Mouse (Mus musculus) CH12.LX (cell line): ENCODE results near the gene Pax5. TPM values are rescaled to one million over a fixed set of nuclear protein-coding genes. Genes with fewer than 3 reads are reported as not detected.

Source experiments
- DNase-seq: peaks from one replicate; pipeline ENCODE4 v3.0.0-alpha.2; 2013; ENCODE audit errors: extremely low read depth
- H3K27ac ChIP-seq: 2 replicates; pipeline ENCODE4 v1.5.1; 2012; ENCODE audit warnings: low read depth, mild to moderate bottlenecking, control low read depth, moderate library complexity; ENCODE audit not compliant: insufficient read depth
- H3K27me3 ChIP-seq: replicated peaks from 2 replicates; pipeline ENCODE3; 2012; ENCODE audit warnings: inconsistent platforms
- H3K36me3 ChIP-seq, 2 experiments: replicated peaks in 1 of 2; 2 replicates each; pipeline versions ENCODE3 to v1.6.1; 2012; ENCODE audit warnings: inconsistent platforms in 1 of 2, low read length in 1 of 2, mild to moderate bottlenecking in 1 of 2, mixed read lengths in 1 of 2, moderate library complexity in 1 of 2; ENCODE audit not compliant: control insufficient read depth in 1 of 2, insufficient read depth in 1 of 2
- H3K4me1 ChIP-seq, 2 experiments: 2 replicates each; pipeline ENCODE4 v1.6.1; 2012; ENCODE audit warnings: inconsistent platforms in 1 of 2, moderate library complexity in 1 of 2; ENCODE audit not compliant: insufficient read depth in 2 of 2, control insufficient read depth in 1 of 2
- H3K4me2 ChIP-seq: 2 replicates; pipeline ENCODE4 v1.6.1; 2012; ENCODE audit warnings: low read depth, mild to moderate bottlenecking, control low read depth; ENCODE audit not compliant: poor library complexity, insufficient read depth, severe bottlenecking
- H3K4me3 ChIP-seq, 3 experiments: fragments of 150-350 bp in 1 of 3; sonication (generic) in 1 of 3; replicated peaks in 1 of 3; 2 replicates each; pipeline versions ENCODE3 to v1.5.1; 2011 to 2012; ENCODE audit warnings: low read depth in 2 of 3, low read length in 2 of 3, mild to moderate bottlenecking in 2 of 3, moderate library complexity in 2 of 3, control low read depth in 1 of 3, improper control_type of control experiment in 1 of 3, inconsistent platforms in 1 of 3, mixed read lengths in 1 of 3; ENCODE audit not compliant: poor library complexity in 1 of 3
- H3K79me2 ChIP-seq: replicated peaks from 2 replicates; pipeline ENCODE4 v1.6.1; 2012; ENCODE audit warnings: mild to moderate bottlenecking, moderate library complexity; ENCODE audit not compliant: control insufficient read depth, poor library complexity, insufficient read depth, severe bottlenecking; ENCODE audit errors: extremely low read depth
- H3K9ac ChIP-seq: 2 replicates; pipeline ENCODE4 v1.6.1; 2012; ENCODE audit warnings: low read depth, mild to moderate bottlenecking, control low read depth, moderate library complexity; ENCODE audit not compliant: insufficient read depth
- H3K9me3 ChIP-seq: replicated peaks from 2 replicates; pipeline ENCODE3; 2012; ENCODE audit warnings: low read length, inconsistent platforms, mixed read lengths
- BHLHE40 ChIP-seq: IDR thresholded peaks from 2 replicates; pipeline ENCODE4 v1.6.1; 2011; ENCODE audit warnings: mild to moderate bottlenecking, low read depth, low read length, improper control_type of control experiment
- CHD2 ChIP-seq: IDR thresholded peaks from 2 replicates; pipeline ENCODE4 v1.6.1; 2011; ENCODE audit warnings: low read length, improper control_type of control experiment
- CTCF ChIP-seq, 2 experiments: IDR thresholded peaks in 1 of 2; conservative IDR thresholded peaks in 1 of 2; 2 replicates each; pipeline ENCODE4 v1.5.1; 2011 to 2012; ENCODE audit warnings: low read depth in 2 of 2, low read length in 2 of 2, improper control_type of control experiment in 1 of 2, inconsistent platforms in 1 of 2, mild to moderate bottlenecking in 1 of 2, moderate library complexity in 1 of 2
- ELF1 ChIP-seq: IDR thresholded peaks from 2 replicates; pipeline ENCODE4 v1.6.1; 2014; ENCODE audit warnings: low read depth, mild to moderate bottlenecking, inconsistent platforms, low read length, improper control_type of control experiment
- HCFC1 ChIP-seq: IDR thresholded peaks from 2 replicates; pipeline ENCODE4 v1.6.1; 2012; ENCODE audit warnings: low read depth, mild to moderate bottlenecking, inconsistent platforms, low read length, improper control_type of control experiment
- JUN ChIP-seq: IDR thresholded peaks from 2 replicates; pipeline ENCODE4 v1.6.1; 2011; ENCODE audit warnings: low read depth, mild to moderate bottlenecking, low read length, improper control_type of control experiment, moderate library complexity; ENCODE audit not compliant: insufficient read depth
- MAFK ChIP-seq: IDR thresholded peaks from 2 replicates; pipeline ENCODE4 v1.6.1; 2011; ENCODE audit warnings: low read length, improper control_type of control experiment; ENCODE audit not compliant: insufficient replicate concordance
- MAX ChIP-seq: IDR thresholded peaks from 2 replicates; pipeline ENCODE4 v1.6.1; 2011; ENCODE audit warnings: low read length, improper control_type of control experiment
- MAZ ChIP-seq: IDR thresholded peaks from 2 replicates; pipeline ENCODE4 v1.6.1; 2012; ENCODE audit warnings: low read depth, mild to moderate bottlenecking, inconsistent platforms, low read length, improper control_type of control experiment, moderate library complexity
- NELFE ChIP-seq: IDR thresholded peaks from 2 replicates; pipeline ENCODE4 v1.6.1; 2011; ENCODE audit warnings: low read depth, low read length, improper control_type of control experiment
- NRF1 ChIP-seq: IDR thresholded peaks from 2 replicates; pipeline ENCODE4 v1.6.1; 2014; ENCODE audit warnings: low read depth, mild to moderate bottlenecking, inconsistent platforms, low read length, improper control_type of control experiment, moderate library complexity
- POLR2A ChIP-seq: IDR thresholded peaks from 2 replicates; pipeline ENCODE4 v1.6.1; 2011; ENCODE audit warnings: low read depth, mild to moderate bottlenecking, improper control_type of control experiment, low read length
- POLR2AphosphoS2 ChIP-seq: IDR thresholded peaks from 2 replicates; pipeline ENCODE4 v1.6.1; 2011; ENCODE audit warnings: low read depth, low read length, improper control_type of control experiment
- SIN3A ChIP-seq: IDR thresholded peaks from 2 replicates; pipeline ENCODE4 v1.6.1; 2012; ENCODE audit warnings: low read length, improper control_type of control experiment, inconsistent platforms
- TBP ChIP-seq: conservative IDR thresholded peaks from 2 replicates; pipeline ENCODE4 v1.6.1; 2011; ENCODE audit warnings: low read depth, low read length, improper control_type of control experiment
- USF1 ChIP-seq: IDR thresholded peaks from 2 replicates; pipeline ENCODE4 v1.6.1; 2014; ENCODE audit warnings: low read depth, mild to moderate bottlenecking, inconsistent platforms, low read length, improper control_type of control experiment
- ZKSCAN1 ChIP-seq: IDR thresholded peaks from 2 replicates; pipeline ENCODE4 v1.6.1; 2012; ENCODE audit warnings: low read depth, inconsistent platforms, low read length, improper control_type of control experiment, borderline replicate concordance
- dilution Hi-C: fragments of 300-500 bp; cut with MboI; formaldehyde crosslinking; loops from 2 replicates; pipeline ENCODE4 v1.14.3; 2020; ENCODE audit warnings: low sequenced_read_pairs; ENCODE audit not compliant: extremely low pct_unique_long_range_greater_than_20kb, extremely low pct_ligation_motif_present
- in situ Hi-C: fragments of 300-500 bp; cut with MboI; formaldehyde crosslinking; loops from 3 replicates; pipeline ENCODE4 v1.14.3; 2019; ENCODE audit warnings: low sequenced_read_pairs, low pct_ligation_motif_present, low pct_unique_long_range_greater_than_20kb, mixed read lengths
- polyA plus RNA-seq: library from polyadenylated mRNA; unstranded; fragments of >175 nt; gene quantifications from 2 replicates; pipeline ENCODE4 v1.2.1, GENCODE M21; 2012; ENCODE audit warnings: low read depth; ENCODE audit not compliant: insufficient read length
- total RNA-seq, 2 experiments: library from RNA; depleted of rRNA; stranded (reverse); fragments of 300-350 nt in 1 of 2; fragments of >200 nt in 1 of 2; gene quantifications; 2 replicates each; pipeline ENCODE4 v1.2.3; 2012 to 2014

Pax5 gene
- total and polyA plus RNA-seq, 3 experiments, result 13.5 to 57.4 (median 21.8) TPM

GRCm38 (mm10) chr4:44702011-44702527, 8.2 kb downstream of the Pax5 start:
- peaks cover 22 to 69% of the 10 kb centered on the region in 2 experiments for H3K36me3 ChIP-seq
- no peak overlapping the region for H3K9ac ChIP-seq
- peaks cover 15 to 75% of the 10 kb centered on the region in 2 experiments for H3K4me1 ChIP-seq
- H3K4me3 ChIP-seq, result no peak overlapping the region
- H3K79me2 ChIP-seq, result peaks cover 73% of the 10 kb centered on the region
- TF ChIP-seq POLR2AphosphoS2 (no peak), JUN (no peak)
- peaks cover 26% of the 10 kb centered on the region for H3K9me3 ChIP-seq
- dilution Hi-C loops, result no loop called here
- in situ Hi-C loops, result no loop called here
- DNase-seq, result no peak
- H3K4me2 ChIP-seq, result no peak overlapping the region
- H3K27me3 ChIP-seq, result no peaks in the 10 kb centered on the region
- H3K27ac ChIP-seq, result no peak overlapping the region

- Histone ChIP-seq H3K27me3 (no peaks in the 10 kb centered on the region), H3K36me3 (peaks cover 23 to 75% of the 10 kb centered on the region in 2 experiments)
Measured at GRCm38 (mm10) chr4:44701513-44701912, 8.8 kb downstream of the Pax5 start.

GRCm38 (mm10) chr4:44696676-44697075, 13.6 kb downstream of the Pax5 start:
- peaks cover 17 to 81% of the 10 kb centered on the region in 2 experiments for H3K36me3 ChIP-seq
- no peak overlapping the region for H3K9ac ChIP-seq
- H3K79me2 ChIP-seq, result peaks cover 43% of the 10 kb centered on the region
- in situ Hi-C loops (no loop called here), dilution Hi-C loops (no loop called here)
- no peaks in the 10 kb centered on the region for H3K9me3 ChIP-seq
- H3K4me2 ChIP-seq, result no peak overlapping the region
- DNase-seq, result no peak
- peaks cover 22 to 76% of the 10 kb centered on the region in 2 experiments for H3K4me1 ChIP-seq
- H3K4me3 ChIP-seq, result no peak overlapping the region
- H3K27me3 ChIP-seq, result no peaks in the 10 kb centered on the region
- no peak overlapping the region for H3K27ac ChIP-seq
- TF ChIP-seq MAFK (no peak), NRF1 (no peak), ELF1 (no peak), ZKSCAN1 (no peak), MAZ (no peak), TBP (no peak)

More at GRCm38 (mm10) chr4:44701513-44701912, 8.8 kb downstream of the Pax5 start:
- dilution Hi-C loops, result no loop called here
- Histone ChIP-seq H3K9ac (no peak overlapping the region), H3K4me2 (no peak overlapping the region), H3K9me3 (peaks cover 26% of the 10 kb centered on the region), H3K4me3 (no peak overlapping the region), H3K4me1 (peaks cover 15 to 81% of the 10 kb centered on the region in 2 experiments), H3K79me2 (peaks cover 70% of the 10 kb centered on the region), H3K27ac (no peak overlapping the region)
- no peak for TF ChIP-seq CTCF (conservative IDR thresholded peaks at IDR 0.05 in 1 of 2, IDR thresholded peaks at IDR 0.05 in 1 of 2; ENCODE audit: low read depth in 2 of 2, low read length in 2 of 2)
- no peak for TF ChIP-seq BHLHE40
- TF ChIP-seq SIN3A, result no peak
- no peak for TF ChIP-seq NELFE
- no peak for TF ChIP-seq POLR2A
- no peak for TF ChIP-seq USF1
- TF ChIP-seq CHD2, result no peak
- no peak for TF ChIP-seq MAX
- TF ChIP-seq MAZ, result no peak
- no peak for TF ChIP-seq HCFC1
- in situ Hi-C loops, result no loop called here
- DNase-seq, result no peak
